Mouse (Mus musculus) heart, adult 10 weeks (tissue): ENCODE measurements around the gene Oprl1. TPM values are rescaled to one million over a fixed set of nuclear protein-coding genes. Genes with fewer than 3 reads are reported as not detected.

Experiments
- polyA plus RNA-seq: library from polyadenylated mRNA; stranded (reverse); fragments of 350-450 nt; fragmentation: Illumina TruSeq; extraction: RNeasy Lipid Tissue Mini Kit (QIAGEN cat#74804); gene quantifications from one replicate; pipeline ENCODE4 v1.2.3, GENCODE M21; 2014; ENCODE audit warnings: low read depth, low replicate concordance

Oprl1 gene
- not detected for polyA plus RNA-seq

GRCm38 (mm10) chr2:181714903-181715326 is at the start of gene Oprl1:
TSS of gene Oprl1 (plus strand) at chr2:181715016.

GRCm38 (mm10) chr2:181671326-181671725 is 43.5 kb upstream of the Oprl1 start, which contains the start of gene Sox18:
TSS of gene Sox18 (minus strand) at chr2:181671640.

GRCm38 (mm10) chr2:181679951-181680715 is 34.7 kb upstream of the Oprl1 start, which contains the start of gene Tcea2:
TSS of gene Tcea2 (plus strand) at chr2:181680310.

GRCm38 (mm10) chr2:181693339-181694280 is 21.2 kb upstream of the Oprl1 start, which contains the start of gene Rgs19:
TSS of gene Rgs19 (minus strand) at chr2:181693977.

GRCm38 (mm10) chr2:181698241-181698640 is 16.6 kb upstream of the Oprl1 start, which contains the start of gene Lkaaear1:
TSS of gene Lkaaear1 (minus strand) at chr2:181698442.

GRCm38 (mm10) chr2:181763006-181763830 is 48.4 kb downstream of the Oprl1 start, which contains the start of gene Myt1:
TSS of gene Myt1 (plus strand) at chr2:181763332.

Other genes with a start within 250 kb of the Oprl1 start
- gene Abhd16b, start 221.8 kb upstream of the Oprl1 start, polyA plus RNA-seq = not detected
- gene Tpd52l2, start 217.9 kb upstream of the Oprl1 start, polyA plus RNA-seq = 96.1 TPM
- gene Dnajc5, start 194.5 kb upstream of the Oprl1 start, polyA plus RNA-seq = 41.6 TPM
- gene Uckl1, start 130.1 kb upstream of the Oprl1 start, polyA plus RNA-seq = 56.3 TPM
- 35.9 TPM for gene Prpf6, start 123.1 kb upstream of the Oprl1 start, polyA plus RNA-seq
- gene Zfp512b, start 122.2 kb upstream of the Oprl1 start, polyA plus RNA-seq = 17.6 TPM
- 3.9 TPM for gene Samd10, start 115.8 kb upstream of the Oprl1 start, polyA plus RNA-seq
- not detected for gene Gm29797, start 58.0 kb upstream of the Oprl1 start, polyA plus RNA-seq
- gene Sox18, start 43.4 kb upstream of the Oprl1 start, polyA plus RNA-seq = 45.6 TPM
- 10.2 TPM for gene Tcea2, start 34.7 kb upstream of the Oprl1 start, polyA plus RNA-seq
- gene Rgs19, start 21.0 kb upstream of the Oprl1 start, polyA plus RNA-seq = 11.6 TPM
- gene Lkaaear1, start 16.6 kb upstream of the Oprl1 start, polyA plus RNA-seq = not detected
- gene Myt1, start 48.3 kb downstream of the Oprl1 start, polyA plus RNA-seq = not detected
- gene Pcmtd2, start 122.8 kb downstream of the Oprl1 start, polyA plus RNA-seq = 50.8 TPM
- 10.7 TPM for gene Polr3k, start 149.3 kb downstream of the Oprl1 start, polyA plus RNA-seq